Mouse (Mus musculus) Patski (cell line): ENCODE results near the gene Zcchc4. TPM values are rescaled to one million over a fixed set of nuclear protein-coding genes. Genes with fewer than 3 reads are reported as not detected.

Source experiments
- ATAC-seq: fragments of 100-300 bp; one replicate; pipeline ENCODE4 v1.8.0; 2021
- CTCF ChIA-PET: fragments of 350-600 bp; sonication (Branson Sonifier 250); formaldehyde crosslinking; loops from one replicate; lab custom pipeline; 2022; ENCODE audit warnings: inconsistent platforms; lab: Charles Lee
- POLR2A ChIA-PET: fragments of 350-600 bp; sonication (Branson Sonifier 250); formaldehyde crosslinking; loops from one replicate; lab custom pipeline; 2022; ENCODE audit warnings: antibody characterized with exemption, inconsistent platforms; lab: Charles Lee
- DNase-seq: peaks from one replicate; pipeline ENCODE4 v3.0.0-alpha.2; 2011; ENCODE audit warnings: low read depth, low spot score
- H3K27me3 ChIP-seq: fragments of 371-371 bp; one replicate; pipeline ENCODE4 v1.5.1; 2021
- CTCF ChIP-seq: fragments of 100-300 bp; IDR thresholded peaks from one replicate; pipeline ENCODE4 v1.5.1; 2021
- in situ Hi-C: fragments of 300-500 bp; cut with MboI; formaldehyde crosslinking; loops from 3 replicates; pipeline ENCODE4 v1.11.1; 2018; ENCODE audit warnings: low pct_unique_long_range_greater_than_20kb, mixed read lengths
- polyA plus RNA-seq: library from polyadenylated mRNA; unstranded; gene quantifications from one replicate; pipeline ENCODE4 v1.2.3, GENCODE M21; 2021

The Zcchc4 gene
- polyA plus RNA-seq, 1 experiment from 2014 or later, result 19.6 TPM

DNA sequence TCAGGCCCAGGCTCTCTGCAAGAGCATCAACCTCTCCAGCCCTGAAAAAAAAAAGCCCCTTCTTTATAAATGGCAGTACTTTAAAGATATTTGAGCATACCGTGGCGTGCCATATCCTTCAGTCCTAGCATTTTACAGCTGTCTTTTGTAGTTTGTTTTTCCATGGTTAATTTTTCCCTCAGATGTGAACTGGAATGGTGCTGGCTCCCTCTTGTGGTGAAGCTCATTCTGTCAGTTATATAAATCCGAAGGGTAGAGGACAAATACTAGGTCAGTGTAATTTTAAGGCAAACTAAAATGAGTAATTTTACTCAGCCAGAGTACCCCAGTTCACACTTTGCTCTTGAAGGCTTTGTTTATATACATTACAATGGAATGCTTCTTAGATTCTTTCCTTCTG, 46.5 kb downstream of the Zcchc4 start:
- POLR2A ChIA-PET, result no interaction called here
- in situ Hi-C loops, result no loop called here
- DNase-seq, result peak; percentile 24
- no peaks in the 10 kb centered on the region for H3K27me3 ChIP-seq
- ATAC-seq, result no peak
- peak; percentile 77 for TF ChIP-seq CTCF
- CTCF ChIA-PET, result interaction anchor here (0.7 to 2.5 kb wide), 9 partner anchors 9 to 306 kb away, joined by 3 to 13 read pairs (median 3); no protein-coding TSS in a partner anchor

DNA sequence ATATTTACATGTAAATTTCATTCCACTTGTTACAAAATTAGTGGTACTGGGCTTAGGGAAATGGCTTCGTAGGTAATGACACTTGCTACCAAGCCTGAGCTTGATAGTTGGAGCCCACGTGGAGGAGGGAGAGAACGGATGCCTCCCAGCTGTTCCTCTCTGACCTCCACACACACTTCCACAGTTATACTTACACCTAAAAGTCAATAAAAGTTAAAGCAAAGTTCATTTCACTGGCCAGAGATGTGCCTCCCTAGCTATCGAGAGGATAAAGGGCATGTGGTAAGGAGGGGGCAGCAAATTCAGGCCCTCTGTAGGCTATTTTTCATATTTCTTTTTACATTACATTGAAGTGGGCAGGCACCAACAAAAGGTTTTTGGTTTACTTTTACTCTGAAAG, 52.7 kb downstream of the Zcchc4 start:
- CTCF ChIA-PET, result interaction anchor here (0.8 to 1.3 kb wide), 3 partner anchors 11 to 26 kb away, joined by 3 to 4 read pairs (median 3); no protein-coding TSS in a partner anchor
- H3K27me3 ChIP-seq, result no peaks in the 10 kb centered on the region
- DNase-seq (no peak), ATAC-seq (no peak)
- in situ Hi-C loops, result no loop called here
- POLR2A ChIA-PET, result no interaction called here
- TF ChIP-seq CTCF, result no peak

DNA sequence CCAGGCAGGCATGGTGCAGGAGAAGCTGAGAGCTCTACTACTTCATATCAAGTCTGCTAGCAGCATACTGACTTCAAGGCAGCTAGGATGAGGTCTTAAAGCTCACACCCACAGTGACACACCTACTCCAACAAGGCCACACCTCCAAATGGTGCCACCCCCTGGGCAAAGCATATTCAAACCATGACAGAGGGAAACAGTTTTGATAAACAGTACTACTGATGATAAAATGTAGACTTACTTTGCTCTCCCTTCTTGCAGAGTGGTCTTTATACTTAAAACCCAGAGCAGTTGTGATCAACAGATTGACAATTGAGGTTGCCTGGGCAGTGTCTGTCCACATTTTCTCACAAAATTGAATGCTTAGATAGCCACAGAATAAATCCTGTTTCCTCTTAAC, 57.8 kb downstream of the Zcchc4 start:
- CTCF ChIA-PET, result interaction anchor here (0.6 to 1.5 kb wide), 2 partner anchors 12 to 33 kb away, joined by 3 read pairs; no protein-coding TSS in a partner anchor
- no peak for DNase-seq

DNA sequence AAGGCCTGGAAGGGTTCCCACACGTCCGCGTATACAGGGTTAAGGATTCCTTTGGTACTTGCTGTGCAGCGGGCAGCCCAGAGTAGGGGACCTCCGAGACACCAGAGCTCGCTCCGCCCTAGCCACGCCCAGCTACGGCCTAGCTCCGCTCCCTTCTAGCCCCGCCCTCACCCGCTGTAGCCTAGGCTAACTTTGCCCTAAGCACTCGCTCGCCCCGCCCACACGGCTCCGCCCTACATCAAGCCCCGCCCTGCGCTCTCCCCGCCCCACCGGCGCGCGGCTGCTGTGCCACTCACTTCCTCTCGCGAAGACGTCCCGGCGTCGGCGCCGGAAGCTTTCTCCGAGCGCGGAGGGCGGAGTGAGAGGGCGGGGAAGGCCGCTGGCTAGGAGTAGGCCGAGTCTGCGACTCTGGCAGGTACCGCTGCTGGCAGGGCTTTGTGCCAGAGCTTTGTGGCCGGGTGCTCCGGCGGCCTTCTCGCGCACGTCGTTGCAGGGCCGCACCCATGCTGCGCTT, 58.6 kb downstream of the Zcchc4 start, which contains the start of gene Anapc4:
Gene Anapc4, plus strand, starts transcription at position 252 of the 514 bp plus-strand sequence.
- CTCF ChIA-PET, result interaction anchor here (1.0 to 1.9 kb wide), 2 partner anchors 13 to 290 kb away, joined by 3 to 6 read pairs; no protein-coding TSS in a partner anchor
- POLR2A ChIA-PET, result interaction anchor here (0.6 to 1.2 kb wide), 3 partner anchors 9 to 295 kb away, joined by 3 read pairs; no protein-coding TSS in a partner anchor
- peak; percentile 91 for DNase-seq
- H3K27me3 ChIP-seq, result no peaks in the 10 kb centered on the region
- TF ChIP-seq CTCF, result no peak
- in situ Hi-C loops, result no loop called here
- peak; percentile 98 for ATAC-seq

More for the DNA sequence above, 57.8 kb downstream of the Zcchc4 start:
- no peak for TF ChIP-seq CTCF
- in situ Hi-C loops, result no loop called here
- POLR2A ChIA-PET, result no interaction called here
- ATAC-seq, result peak; percentile 0
- H3K27me3 ChIP-seq, result no peaks in the 10 kb centered on the region

DNA sequence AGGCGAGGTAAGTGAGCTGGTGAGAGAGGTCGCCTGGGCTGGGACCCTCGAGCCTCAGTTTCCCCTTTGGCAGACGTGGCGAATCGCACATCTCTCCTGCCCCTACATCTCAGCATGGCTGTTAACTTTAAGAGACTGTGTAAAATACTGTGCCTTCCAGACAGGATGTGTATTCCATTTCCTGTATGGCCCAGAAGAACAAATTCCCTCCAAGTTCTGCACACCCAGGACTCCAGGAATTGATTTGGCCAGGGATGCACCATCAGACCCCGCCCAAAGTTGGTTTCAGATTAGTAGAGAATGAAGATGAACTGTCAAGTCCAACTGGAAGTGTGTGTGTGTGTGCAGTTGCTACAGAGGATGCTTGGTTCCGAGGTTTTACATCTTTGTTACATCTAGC, 59.2 kb downstream of the Zcchc4 start:
- DNase-seq (no peak), ATAC-seq (peak; percentile 15)
- POLR2A ChIA-PET, result interaction anchor here (1.0 to 1.2 kb wide), 3 partner anchors 8 to 15 kb away, joined by 3 to 4 read pairs (median 3); no protein-coding TSS in a partner anchor
- no peak for TF ChIP-seq CTCF
- CTCF ChIA-PET, result interaction anchor here (1.0 to 1.9 kb wide), 4 partner anchors 10 to 289 kb away, joined by 3 to 6 read pairs (median 3); no protein-coding TSS in a partner anchor
- H3K27me3 ChIP-seq, result no peaks in the 10 kb centered on the region
- in situ Hi-C loops, result no loop called here

DNA sequence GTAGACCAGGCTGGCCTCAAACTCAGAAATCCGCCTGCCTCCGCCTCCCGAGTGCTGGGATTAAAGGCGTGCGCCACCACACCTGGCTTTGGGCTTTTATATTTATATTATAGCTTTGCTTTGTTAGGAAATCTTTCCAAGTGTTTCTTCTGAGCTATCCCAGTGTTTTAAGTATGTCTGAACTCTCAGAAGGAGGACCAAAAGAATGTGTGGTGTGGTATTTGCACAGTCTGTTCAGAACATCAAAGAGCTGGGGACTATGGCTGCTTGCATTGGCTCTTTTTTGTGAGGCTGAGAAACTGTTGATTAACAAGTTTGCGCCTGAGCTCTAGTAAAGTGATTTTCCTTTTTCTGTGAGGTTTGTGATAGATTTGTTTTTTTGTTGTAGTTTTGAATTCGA, 69.1 kb downstream of the Zcchc4 start:
- ChIA-PET CTCF (interaction anchor here (1.1 to 5.1 kb wide), 4 partner anchors 8 to 279 kb away, joined by 4 to 25 read pairs (median 8); no protein-coding TSS in a partner anchor), POLR2A (no interaction called here)
- ATAC-seq (no peak), DNase-seq (no peak)
- TF ChIP-seq CTCF, result no peak
- H3K27me3 ChIP-seq, result no peaks in the 10 kb centered on the region
- in situ Hi-C loops, result no loop called here

DNA sequence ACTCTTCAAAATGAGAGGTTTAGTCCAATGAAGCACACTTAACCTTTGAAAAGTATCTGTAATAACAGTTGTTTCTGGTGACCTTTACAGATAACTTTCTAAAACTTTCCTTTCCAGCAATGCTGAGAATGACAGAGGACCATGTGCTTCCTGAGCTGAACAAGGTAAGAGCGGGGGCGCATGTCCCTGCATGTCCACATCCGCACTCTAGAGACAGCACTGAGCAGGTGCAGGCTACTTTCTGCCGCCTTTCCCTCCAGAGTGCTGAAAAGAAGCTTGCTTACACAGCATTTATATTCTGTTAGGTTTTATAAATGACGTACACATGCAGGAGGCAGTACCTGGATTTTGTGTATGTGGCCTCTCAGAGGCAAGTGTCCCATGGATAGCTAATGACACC, 80.5 kb downstream of the Zcchc4 start:
- no peak for DNase-seq
- in situ Hi-C loops, result no loop called here
- ATAC-seq, result no peak
- CTCF ChIA-PET, result interaction anchor here (0.7 to 3.5 kb wide), 6 partner anchors 10 to 412 kb away, joined by 3 to 25 read pairs (median 4); no protein-coding TSS in a partner anchor
- POLR2A ChIA-PET, result interaction anchor here (0.6 kb wide), 1 partner anchor 68 kb away, joined by 3 read pairs; no protein-coding TSS in a partner anchor
- TF ChIP-seq CTCF, result no peak
- H3K27me3 ChIP-seq, result no peaks in the 10 kb centered on the region

DNA sequence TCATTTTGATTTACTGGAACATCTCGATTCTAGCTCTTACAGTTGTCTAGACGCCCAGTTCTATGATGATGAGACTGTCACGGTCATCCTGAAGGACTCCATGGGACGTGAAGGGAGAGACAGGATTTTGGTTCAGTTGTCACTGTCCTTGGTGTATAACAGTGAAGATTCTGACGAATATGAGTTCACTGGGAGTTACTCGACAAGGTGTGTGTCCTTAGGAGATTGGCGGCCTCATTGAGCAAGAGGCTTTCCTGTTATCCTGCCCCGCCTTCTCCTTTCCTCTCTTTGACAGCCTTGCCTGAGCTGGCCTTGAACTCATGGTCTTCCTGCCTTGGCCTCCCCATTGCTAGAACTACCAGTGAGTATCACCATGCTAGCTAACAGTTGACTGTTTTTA, 89.2 kb downstream of the Zcchc4 start:
- ATAC-seq (no peak), DNase-seq (no peak)
- POLR2A ChIA-PET, result interaction anchor here (0.8 kb wide), 1 partner anchor 9 kb away, joined by 3 read pairs; no protein-coding TSS in a partner anchor
- H3K27me3 ChIP-seq, result no peaks in the 10 kb centered on the region
- TF ChIP-seq CTCF, result no peak
- in situ Hi-C loops, result no loop called here
- CTCF ChIA-PET, result interaction anchor here (0.8 to 4.5 kb wide), 4 partner anchors 9 to 260 kb away, joined by 3 to 15 read pairs (median 4); no protein-coding TSS in a partner anchor

DNA sequence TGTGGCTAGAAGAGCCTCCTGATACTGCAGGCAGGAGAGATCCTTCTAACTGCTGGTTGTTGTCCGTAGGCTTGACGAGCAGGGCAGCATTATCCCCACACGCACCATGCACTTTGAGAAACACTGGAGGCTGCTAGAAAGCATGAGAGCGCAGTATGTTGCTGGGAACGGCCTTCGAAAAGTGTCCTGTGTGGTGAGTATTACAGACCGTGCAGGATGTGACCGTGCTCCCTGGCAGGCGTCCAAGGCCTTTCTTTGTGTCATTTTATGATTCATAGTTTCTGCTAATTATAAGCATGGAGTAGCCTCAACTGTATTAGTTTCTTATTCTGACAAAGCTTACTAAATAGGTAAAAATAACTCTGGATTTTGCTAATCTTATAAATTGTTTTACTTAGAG, 90.6 kb downstream of the Zcchc4 start:
- ChIA-PET POLR2A (interaction anchor here (1.1 kb wide), 1 partner anchor 329 kb away, joined by 3 read pairs; no protein-coding TSS in a partner anchor), CTCF (interaction anchor here (0.7 to 4.5 kb wide), 9 partner anchors 10 to 266 kb away, joined by 3 to 15 read pairs (median 4); no protein-coding TSS in a partner anchor)
- ATAC-seq (peak; percentile 63), DNase-seq (peak; percentile 66)
- in situ Hi-C loops, result no loop called here
- no peaks in the 10 kb centered on the region for H3K27me3 ChIP-seq
- no peak for TF ChIP-seq CTCF

DNA sequence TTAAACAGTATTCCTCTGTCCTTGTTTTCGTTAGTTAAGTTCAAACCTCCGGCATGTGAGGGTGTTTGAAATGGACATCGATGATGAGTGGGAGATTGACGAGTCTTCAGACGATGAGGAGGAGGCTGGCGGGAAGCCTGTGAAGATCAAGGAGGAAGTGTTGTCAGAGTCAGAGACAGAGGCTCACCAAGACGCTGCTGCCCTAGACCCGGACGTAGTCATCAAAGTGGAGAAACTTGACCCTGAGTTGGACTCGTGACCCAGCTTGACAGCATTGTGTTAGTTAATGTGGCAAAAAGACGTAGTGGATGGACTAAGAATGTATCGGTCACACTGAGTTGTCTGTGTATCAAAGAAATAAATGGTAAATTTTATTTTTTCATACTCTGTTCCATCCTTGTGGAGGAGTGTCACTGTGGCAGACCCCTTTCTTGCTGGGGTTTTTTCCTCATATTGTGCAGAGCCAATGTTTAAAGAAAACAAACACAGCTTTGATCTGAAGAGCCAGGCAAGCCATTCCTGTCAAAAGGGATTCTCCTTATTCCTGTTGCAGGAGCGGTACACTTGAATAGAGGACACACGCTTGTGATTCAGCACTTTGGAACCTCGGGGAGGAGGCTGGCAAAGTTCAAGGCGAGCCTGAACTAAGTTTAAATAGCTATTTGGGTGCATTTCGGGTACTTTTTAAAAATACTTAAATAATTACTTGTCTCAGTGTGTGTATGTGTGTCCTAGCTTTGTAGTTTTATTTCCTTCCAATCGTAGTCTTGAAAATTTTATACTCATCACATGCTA, 91.3 kb downstream of the Zcchc4 start:
- no peaks in the 10 kb centered on the region for H3K27me3 ChIP-seq
- TF ChIP-seq CTCF, result no peak
- CTCF ChIA-PET, result interaction anchor here (0.7 to 4.5 kb wide), 9 partner anchors 11 to 265 kb away, joined by 3 to 15 read pairs (median 4); no protein-coding TSS in a partner anchor
- DNase-seq (no peak), ATAC-seq (no peak)
- POLR2A ChIA-PET, result interaction anchor here (0.6 to 1.1 kb wide), 2 partner anchors 25 to 328 kb away, joined by 3 read pairs; no protein-coding TSS in a partner anchor
- in situ Hi-C loops, result no loop called here
